Mouse (Mus musculus): Measurements from ENCODE around the gene Nkx2-5.

Nkx2-5 gene

DNA sequence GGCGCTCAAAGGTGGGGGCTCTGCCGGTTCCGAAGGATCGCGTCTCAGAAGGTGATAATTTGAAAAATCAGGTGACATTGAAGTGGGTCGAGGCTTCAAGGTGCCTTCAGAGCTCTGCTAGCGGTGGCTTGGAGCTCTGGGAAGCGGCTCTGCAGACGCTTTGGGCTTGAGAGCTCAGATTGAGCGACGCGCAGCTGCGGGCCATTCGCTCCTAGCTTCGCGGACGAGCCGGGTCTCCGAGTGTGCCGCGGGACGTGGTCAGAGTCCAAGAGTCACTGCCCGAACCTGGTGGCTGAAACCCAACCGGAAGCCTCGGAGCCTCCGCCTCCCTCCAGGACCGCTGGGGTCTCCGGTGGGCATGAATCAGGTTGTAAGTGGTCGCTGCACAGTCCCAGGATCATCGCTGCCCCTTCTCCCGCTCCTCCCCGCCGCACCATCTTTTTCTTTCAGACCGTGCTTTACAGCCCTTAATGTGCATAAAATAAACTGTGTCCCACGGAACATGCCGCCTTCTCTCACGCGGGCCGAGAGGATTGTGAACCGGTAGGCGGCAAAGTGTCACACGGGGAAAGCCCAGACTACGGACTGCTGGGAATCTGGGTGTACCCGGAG, 5.0 kb upstream of the Nkx2-5 start:
- DNase-seq: no peak

DNA sequence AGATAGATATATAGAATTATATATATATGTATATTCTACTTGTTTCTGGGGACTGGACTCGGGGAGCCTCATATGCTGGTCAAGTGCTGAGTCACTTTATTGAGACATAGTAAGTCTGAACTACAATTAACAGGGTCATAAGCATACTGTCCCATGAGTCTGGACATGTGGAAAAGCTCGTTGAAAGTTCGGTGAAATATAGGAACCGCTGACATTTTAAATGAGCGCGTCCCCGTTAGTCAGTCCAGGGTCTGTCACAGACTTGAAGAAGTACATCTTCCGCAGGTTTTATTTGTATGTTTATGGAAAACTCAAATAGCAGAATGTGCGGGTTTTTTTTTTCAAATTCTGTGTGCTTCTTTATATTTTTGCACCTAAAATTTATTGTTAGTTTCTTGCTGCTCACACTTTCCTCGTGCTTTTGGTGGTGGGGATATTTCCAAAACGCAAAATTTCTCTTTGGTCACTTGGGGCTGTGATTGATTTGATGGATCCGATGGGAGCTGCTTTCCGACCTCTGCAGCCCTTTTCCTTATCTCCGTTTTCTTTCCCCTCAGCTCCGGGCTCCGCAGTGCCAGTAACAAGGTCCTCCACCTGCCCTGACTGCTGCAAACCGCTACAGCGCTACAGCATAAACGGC, 4.4 kb upstream of the Nkx2-5 start:
- no peak for DNase-seq

DNA sequence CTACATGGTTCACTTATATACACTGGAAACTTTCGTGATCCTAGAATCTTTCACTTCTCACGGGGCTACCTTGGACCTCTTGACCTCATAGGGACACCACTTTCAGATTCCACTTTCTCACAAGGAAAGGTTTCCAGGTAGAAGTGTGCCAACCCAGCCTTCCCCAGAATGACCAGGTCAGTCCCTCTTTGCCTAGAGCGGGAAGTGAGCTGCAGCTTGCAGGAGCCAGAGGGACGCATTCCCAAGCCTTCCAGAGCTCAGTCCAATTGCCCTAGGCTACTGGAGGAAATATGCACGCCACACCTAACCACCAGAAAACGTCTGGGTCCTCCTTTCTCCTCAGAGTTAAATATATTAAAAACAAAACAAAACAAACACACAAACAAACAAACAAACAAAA, 3.4 kb upstream of the Nkx2-5 start:
- no peak for DNase-seq

DNA sequence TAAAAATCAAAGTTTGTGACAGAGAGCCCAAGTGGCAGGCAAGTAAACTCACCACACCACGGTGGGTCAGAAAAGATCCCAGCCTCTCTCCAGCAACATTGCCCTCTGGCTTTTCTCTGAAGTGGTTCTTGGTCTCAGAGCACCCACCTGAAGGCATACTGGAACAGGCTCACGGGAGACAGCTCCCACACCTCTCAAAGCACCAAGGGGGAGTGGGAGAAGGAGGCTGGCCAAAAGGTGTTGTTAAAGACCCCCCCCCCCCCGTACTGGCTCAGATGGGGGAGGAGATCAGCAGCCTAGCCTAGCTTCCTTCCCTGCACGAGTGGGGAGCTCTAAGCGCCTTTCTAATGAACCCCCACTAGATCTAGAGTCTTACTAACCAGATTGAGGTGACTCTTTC, 3.0 kb upstream of the Nkx2-5 start:
- DNase-seq: no peak

GRCm38 (mm10) chr17:26846411-26846810, 1.6 kb upstream of the Nkx2-5 start:
- DNase-seq: no peak

DNA sequence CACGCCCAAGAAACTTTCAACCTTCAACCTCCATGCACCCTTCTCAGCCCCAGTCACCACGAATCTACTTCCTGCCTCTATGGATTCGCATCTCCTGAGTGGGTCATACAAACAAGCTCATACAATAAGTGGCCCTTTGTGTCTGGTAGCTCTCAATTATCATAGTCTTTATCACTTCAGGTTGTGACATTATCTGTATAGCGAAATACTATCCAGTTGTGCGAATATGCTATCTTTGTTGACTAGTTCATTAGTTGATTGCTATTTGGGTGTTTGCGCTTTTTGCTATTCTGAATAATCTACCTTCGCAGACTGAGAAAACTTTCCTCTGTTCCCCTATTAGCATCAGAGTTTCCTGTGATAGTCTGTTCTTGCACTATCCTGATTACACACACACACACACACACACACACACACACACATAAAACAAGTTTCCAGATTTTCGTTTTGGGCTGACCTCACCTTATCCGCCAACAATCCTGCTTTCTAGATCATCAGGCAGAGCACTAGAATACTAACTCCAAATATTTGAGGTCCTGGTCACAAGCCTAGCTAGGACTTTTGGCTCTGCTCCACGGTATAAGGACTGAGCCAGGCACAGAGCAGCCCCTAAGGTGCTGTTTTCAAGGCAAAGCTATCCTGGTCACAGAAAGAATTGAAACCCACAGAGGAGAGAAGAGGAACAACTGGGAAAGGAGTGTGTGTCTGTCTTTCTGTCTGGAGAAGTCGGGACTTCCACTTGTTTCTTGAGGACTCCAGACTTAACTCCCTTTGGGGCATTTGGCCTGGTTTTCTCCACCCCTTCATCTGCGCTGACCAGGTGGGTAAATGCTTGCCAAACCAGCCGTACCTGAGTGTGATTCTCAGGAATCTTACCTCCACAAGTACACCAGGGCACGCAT, 591 bp upstream of the Nkx2-5 start:
- DNase-seq: no peak

GRCm38 (mm10) chr17:26844371-26844851, 398 bp downstream of the Nkx2-5 start:
- no peak for DNase-seq

DNA sequence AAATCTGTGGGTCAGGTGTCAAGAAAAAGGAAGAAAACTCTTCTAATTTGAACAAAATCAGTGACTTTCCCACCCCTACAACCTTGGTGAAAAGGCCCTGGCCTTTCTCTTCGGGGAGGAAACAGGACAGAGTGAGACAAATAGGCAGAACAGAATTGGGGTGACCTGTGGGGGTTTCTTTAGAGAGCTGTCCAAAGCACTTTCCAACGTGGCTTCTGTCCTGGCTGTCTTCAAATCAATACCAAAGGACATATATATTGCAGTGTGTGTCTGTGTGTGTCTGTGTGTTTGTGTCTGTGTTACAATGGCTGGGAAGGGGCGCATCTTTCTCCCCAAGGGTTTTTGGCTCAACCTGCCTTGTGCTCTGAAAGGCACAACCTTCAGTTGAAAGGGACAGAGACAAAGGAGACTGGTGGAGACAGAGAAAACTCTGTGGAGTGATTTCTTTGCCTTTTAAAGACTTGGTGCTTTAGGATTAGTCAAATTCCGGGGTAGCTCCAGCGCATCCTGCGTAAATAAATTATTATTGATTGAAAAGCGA, 1.0 kb downstream of the Nkx2-5 start:
- DNase-seq: no peak

DNA sequence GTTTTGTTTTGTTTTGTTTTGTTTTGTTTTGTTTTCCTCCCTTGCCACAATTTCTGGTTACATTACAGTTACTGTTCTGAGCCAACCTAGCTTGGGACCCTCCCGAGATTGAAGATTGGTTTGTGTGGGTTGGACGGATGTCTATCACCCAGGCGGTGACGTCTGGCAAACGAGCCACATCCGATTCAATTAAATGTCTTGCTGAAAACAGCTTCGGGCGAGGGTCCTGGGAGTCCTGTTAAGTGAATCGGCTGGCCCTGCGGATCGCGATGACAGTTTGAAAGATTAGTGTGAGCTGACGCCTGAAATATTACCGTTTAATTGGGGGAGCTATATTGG, 1.6 kb downstream of the Nkx2-5 start:
- DNase-seq: no peak

GRCm38 (mm10) chr17:26842431-26843228, 2.2 kb downstream of the Nkx2-5 start:
- no peak for DNase-seq

DNA sequence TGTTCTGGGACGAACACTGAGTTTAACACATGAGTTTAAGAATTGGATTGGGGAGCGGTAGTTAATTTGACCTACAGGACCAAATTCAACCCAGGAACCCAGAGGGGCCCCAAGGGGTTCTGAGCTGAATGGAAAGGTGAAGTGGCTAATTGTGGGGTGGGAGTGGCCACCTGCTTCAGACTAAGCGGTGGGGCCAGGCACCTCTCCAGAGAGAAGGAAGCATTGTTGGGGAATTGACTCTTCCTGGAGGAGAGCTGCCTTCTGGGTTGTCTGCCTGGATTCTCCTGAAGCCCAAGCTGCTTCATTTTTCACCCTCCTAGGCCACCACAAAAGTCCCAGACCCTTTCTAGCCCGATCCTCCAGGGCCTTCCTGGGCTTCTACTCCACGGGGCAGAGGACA, 2.8 kb downstream of the Nkx2-5 start:
- DNase-seq: no peak

DNA sequence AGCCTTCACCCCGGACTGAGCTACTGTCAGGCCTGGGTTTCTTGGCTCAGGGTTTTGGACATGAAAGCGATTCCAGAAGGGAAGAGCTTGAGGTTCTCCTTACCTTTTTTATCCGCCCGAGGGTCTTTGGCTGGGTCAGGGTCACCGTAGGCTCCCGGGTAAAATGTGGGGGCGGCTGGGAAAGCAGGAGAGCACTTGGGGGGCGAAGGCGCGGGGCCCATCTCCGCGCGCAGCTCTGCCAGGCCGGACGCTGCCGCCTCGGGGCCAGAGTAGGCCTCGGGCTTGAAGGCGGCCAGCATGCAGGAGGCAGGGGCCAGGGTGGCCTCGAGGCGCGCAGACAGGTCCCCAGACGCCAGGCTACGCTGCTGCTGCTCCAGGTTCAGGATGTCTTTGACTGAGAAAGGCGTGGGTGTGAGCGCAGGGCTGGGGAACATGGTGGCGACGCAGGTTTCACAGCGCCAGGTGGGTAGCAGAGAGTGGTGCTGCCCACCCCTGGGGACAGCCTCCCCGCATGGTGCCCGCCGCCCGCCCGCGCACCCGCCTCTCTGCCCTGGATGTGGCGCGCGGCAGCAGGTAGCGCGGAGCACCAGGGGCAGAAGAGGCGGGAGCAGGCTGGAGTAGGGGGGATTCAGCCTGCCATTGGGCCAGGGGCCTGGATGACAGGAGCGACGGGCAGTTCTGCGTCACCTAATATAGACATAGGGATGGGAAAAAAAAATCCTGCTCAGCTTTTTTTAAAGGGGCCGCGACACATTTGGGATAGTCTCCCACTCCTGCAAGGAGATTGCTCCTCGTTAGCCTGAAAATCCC, 3.7 kb downstream of the Nkx2-5 start:
- DNase-seq: no peak

DNA sequence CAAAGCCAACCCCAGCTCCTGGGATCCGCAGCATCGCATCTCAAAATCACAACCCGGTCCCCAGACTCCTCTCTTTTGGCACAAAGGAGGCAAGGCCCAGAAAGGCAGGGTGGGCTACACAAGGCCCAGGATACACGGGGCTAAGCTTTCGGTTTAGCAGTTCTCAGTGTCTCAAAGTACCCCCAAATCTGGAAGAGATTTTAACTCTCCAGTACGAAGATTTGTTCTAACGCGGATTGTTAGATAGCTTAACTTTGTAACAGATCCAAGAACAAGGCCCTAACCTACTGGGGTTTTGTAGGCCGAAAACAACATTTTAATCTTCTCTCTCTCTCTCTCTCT, 4.4 kb downstream of the Nkx2-5 start:
- no peak for DNase-seq

DNA sequence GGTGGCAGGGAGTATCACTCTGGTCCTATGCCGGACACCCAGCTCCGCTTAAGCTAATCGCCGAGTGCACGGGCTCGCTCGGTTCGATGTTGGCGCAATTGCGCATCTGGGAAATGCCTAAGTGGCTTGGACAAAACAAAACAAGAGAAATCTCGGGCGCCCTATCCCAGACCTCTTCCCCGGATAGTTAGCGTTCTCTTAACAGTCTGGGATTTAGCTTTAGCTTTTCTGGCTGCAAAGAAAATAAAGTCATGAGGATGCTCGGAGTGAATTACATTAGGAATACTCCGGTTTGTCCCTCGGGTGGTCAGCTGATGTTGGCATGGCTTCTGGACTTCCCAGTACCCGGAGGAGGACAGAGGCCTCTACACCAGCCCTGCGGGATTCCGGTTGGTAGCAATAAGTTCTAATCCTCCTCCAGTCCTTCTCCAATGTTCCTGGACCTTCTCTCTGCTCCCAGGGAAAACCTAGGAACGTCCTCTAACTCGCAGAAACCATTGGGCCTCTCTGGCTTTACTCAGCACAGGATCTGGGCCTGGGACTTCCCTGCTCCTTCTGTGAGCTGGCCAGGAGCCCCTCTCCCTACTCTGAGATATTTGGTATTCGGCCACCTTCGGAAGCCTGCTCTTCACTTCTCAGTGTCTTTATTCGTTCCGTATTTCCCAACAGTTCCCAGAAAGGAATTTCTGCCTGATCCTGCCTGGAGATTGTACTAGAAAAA, 4.9 kb downstream of the Nkx2-5 start:
- no peak for DNase-seq

GRCm38 (mm10) chr17:26838911-26839717, 5.7 kb downstream of the Nkx2-5 start:
- no peak for DNase-seq

DNA sequence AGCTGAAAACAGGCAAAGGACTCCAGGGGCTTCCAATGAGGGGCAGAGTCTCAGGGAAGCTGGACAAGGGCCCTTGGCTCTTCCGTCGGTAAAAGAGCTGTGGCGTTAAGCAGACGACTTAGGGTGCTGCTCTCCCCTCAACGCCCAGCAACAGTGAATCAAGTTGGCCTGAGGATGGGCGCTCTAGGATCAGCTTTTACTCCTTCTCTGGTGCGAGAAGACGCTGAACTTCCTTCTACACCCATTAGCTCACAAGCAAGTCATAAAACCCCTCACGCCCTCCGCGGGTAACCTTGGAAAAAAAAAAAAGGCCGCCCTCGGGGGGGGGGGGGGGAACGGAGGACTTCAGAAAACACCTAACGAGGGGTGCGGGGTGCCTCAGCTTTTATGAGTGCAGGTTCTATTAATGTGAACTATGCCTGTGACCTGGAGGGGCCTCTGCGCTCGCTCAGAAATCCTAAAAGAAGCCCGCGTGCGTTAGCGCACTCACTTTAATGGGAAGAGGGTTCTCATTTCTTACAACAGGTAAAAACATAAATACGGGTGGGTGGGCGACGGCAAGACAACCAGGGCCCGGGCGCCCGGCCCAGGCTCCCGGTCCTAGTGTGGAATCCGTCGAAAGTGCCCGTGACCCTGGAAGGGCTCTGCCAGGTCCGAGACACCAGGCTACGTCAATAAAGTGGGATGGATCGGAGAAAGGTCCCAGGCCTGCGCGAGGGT, 6.5 kb downstream of the Nkx2-5 start:
- DNase-seq: no peak

- DNase-seq: no peak
Observed at GRCm38 (mm10) chr17:26837546-26837985, 7.2 kb downstream of the Nkx2-5 start.

- DNase-seq: no peak
Observed at GRCm38 (mm10) chr17:26836786-26837545, 7.8 kb downstream of the Nkx2-5 start.

DNA sequence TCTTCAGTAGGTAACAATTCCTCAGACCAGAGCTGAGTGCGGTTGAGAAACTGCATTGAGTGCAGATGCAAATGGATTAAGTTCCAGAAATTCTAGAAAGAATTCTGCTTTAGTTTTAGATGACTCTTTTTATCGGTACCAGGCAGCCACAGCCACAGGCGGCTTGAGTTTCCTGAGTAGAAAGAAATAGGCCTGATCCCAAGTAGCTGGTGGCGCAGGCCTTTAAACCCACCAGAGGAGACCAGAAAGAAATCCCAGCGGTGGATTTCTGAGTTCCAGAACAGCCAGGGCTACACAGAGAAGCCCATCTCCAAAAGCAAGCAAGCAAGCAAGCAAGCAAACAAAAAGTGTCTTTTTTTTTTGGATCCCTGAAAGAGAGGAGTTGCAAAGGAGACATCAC, 8.4 kb downstream of the Nkx2-5 start:
- no peak for DNase-seq
